Mouse (Mus musculus): ENCODE measurements at regions not wholly inside any gene's neighbourhood (a gene's known extent, or its start where the extent isn't known, plus 50 kb on each side); places are given as distances from the start of the nearest gene placed in this dataset.

DNA sequence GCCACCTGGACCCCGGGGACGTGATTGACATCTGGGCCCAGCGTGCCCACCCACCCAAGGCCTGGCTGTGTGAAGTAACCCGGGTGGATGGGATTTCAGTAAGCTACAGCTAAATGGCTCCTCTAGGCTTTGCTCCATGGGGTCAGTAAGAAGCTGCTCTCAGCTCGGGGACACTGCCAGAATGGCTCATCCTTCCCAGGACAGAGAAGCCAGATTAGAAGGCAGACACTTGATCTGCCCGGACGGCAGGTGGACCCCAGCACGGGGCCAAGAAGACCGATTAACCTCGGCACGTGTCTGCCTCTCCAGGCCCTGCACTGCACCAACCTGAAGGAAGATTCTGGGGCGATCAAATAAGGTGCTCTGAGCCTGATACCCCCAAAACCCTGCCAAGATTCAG, 63.5 kb upstream of the 1700021F07Rik start:
- no peak for TF ChIP-seq CTCF (IDR thresholded peaks at IDR 0.05; ENCODE audit: extremely low read depth, insufficient read depth, low read length)
- TF ChIP-seq POLR2A (IDR thresholded peaks at IDR 0.05; ENCODE audit: extremely low read depth, insufficient read depth, low read length): no peak
